Mouse (Mus musculus): Measurements from ENCODE around the gene Cpsf7.
A peak's percentile ranks its signal among the peaks of the same experiment; 100 is the strongest.

The Cpsf7 gene

DNA sequence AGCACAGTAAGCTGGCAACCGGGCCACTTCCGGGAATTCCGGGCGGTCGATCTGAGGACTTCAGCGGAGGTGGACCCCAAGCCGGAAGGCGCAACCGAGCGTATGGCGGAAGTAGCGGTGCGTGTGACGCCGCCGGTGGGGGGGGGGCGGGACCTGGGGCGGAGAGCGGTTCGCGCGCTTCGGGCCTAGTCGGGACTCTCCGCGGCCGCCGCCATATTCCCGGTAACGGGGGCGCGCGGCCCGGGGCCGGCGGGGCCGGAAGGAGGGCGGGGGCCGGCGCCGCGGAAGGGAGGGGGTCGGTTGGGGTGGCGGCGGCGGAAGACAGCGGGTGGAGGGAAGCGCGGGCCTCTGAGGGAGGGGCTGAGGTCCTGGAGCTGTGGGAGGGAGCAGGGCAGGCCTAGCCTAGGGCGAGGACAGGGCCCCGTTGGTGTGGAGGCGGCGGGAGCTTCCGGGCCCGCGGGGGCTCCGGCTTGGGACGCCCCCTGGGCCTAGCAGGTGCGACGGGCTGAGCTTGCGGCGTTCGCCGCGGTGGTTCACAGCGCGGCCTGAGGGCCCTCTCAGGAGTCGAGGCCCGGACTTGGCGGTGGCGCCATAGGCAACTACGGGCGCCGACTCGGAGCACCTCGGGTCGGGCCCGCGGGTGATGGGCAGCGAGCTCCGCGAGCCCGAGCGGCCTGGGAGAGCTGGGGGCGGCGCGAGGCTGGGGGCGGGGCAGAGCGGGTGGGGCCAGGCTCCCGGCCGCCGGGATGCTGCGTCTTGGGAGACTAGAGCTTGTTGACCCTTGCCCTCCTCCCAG is at the start of gene Cpsf7:
Gene Cpsf7, plus strand, starts transcription at position 161 of the 796 bp plus-strand sequence.
- peak; percentile 95 for DNase-seq (ENCODE audit: low read depth, low spot score)

DNA sequence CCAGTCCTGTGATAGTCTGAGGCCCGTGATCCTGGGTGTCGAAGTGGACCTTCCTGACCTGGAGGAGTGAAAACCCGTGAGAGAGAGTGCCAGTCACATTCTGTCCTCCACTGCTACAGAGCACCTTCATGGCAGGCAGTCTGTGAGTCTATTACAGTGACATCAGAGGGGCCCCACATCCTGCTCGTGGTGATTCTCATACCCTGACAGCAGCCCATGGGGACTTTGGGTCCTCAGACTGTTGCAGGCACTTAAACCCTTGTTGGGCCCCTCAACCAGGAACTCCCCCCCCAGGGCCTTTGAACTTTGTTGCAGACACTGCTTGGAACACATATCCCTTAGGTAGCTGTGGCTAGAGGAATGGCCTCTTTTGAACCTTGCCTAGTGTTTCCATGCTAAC is 45.5 kb upstream of the Cpsf7 start:
- no peak for DNase-seq (ENCODE audit: low read depth, low spot score)

DNA sequence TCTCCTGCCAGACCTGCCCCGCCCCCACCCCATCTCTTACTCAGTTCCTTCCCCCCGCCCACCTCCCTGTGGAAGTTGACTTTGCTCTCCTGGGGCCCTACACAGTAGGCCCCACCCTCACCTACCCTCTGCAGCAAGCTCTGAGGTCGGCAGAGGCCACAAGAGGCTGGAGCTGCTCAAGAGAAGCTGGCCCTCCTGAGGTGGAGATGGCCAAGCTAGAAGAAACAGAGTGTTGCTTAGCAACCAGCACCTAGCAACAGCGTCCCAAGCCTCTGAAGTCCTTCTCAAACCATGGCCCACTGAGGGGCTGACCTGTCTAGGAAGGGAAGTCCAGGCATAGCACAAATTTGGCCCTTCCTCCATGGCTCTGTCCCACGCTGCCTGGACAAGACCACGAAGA is 42.4 kb upstream of the Cpsf7 start, which contains the start of gene Ppp1r32:
Gene Ppp1r32, minus strand, starts transcription at position 226 of the 400 bp plus-strand sequence.
- no peak for DNase-seq (ENCODE audit: low read depth, low spot score)

- DNase-seq (ENCODE audit: low read depth, low spot score): peak; percentile 68
Observed at GRCm38 (mm10) chr19:10486264-10486738, 38.8 kb upstream of the Cpsf7 start.

DNA sequence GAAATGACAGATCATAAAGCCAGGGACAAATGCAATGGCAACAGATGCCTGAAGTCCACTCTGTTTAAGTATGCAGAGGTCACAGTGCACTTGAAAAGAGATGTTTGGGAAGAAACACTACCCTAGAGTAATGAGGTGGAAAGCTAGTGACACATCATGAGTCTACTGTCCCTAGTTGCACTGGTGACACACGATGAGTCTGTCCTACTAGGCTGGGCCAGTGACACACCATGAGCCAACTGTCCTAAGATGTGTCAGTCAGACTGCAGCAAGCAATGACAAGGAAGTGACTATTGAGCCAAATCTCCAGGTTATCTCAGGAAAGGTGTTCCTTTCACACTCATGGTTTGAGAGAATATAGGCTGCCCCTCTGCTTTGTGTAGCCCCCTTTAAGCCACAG is 29.4 kb upstream of the Cpsf7 start:
- DNase-seq (ENCODE audit: low read depth, low spot score): no peak

DNA sequence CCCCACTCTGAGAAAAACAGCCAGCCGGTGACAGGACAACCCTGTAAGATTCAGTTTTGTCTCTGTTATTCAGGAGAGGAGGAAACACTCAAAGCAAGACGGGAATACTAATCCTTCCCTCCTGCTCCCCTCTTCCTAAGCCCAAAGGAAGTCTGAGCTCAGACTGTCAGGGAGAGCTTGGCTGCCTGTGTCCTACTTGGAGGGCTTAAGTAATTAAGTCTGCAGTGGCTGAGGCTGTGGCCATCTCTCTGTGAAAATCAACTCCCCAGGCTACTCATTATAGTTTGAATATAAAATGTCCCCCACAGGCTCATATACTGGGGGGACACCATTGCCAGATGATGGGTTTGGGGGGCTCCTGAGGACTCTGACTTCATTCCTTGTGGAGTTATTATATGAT is 28.1 kb upstream of the Cpsf7 start:
- DNase-seq (ENCODE audit: low read depth, low spot score): no peak

- DNase-seq (ENCODE audit: low read depth, low spot score): no peak
Observed at GRCm38 (mm10) chr19:10497512-10498160, 27.4 kb upstream of the Cpsf7 start.

- no peak for DNase-seq (ENCODE audit: low read depth, low spot score)
Observed at GRCm38 (mm10) chr19:10500581-10500980, 24.5 kb upstream of the Cpsf7 start.

GRCm38 (mm10) chr19:10502571-10502970 is 22.5 kb upstream of the Cpsf7 start:
- peak; percentile 72 for DNase-seq (ENCODE audit: low read depth, low spot score)

GRCm38 (mm10) chr19:10510759-10511330 is 14.2 kb upstream of the Cpsf7 start:
- DNase-seq (ENCODE audit: low read depth, low spot score): no peak

- DNase-seq (ENCODE audit: low read depth, low spot score): peak; percentile 56
Observed at GRCm38 (mm10) chr19:10520355-10520754, 4.7 kb upstream of the Cpsf7 start.

GRCm38 (mm10) chr19:10521926-10522325 is 3.1 kb upstream of the Cpsf7 start:
- no peak for DNase-seq (ENCODE audit: low read depth, low spot score)

- DNase-seq (ENCODE audit: low read depth, low spot score): no peak
Observed at GRCm38 (mm10) chr19:10523483-10524080, 1.5 kb upstream of the Cpsf7 start.

DNA sequence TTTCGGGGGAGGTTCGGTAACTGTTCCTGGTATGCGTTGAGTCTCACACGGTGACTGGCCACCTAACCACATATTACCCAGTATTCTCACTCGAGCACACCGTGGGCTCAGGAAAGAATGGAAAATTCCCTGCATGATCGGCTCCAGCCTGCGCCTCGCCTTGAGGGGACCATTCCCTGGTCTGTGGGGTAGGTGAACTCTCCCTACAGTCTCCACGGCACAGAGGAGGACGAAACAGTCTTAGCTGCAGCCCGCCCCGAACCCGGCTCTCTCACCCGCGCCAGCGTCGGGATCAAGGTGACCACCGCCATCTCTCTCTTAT is 321 bp upstream of the Cpsf7 start:
- DNase-seq (ENCODE audit: low read depth, low spot score): no peak

GRCm38 (mm10) chr19:10525910-10526309 is 844 bp downstream of the Cpsf7 start, which contains the start of gene Sdhaf2:
TSS of gene Sdhaf2 (minus strand) at chr19:10526142.
- DNase-seq (ENCODE audit: low read depth, low spot score): peak; percentile 78

- DNase-seq (ENCODE audit: low read depth, low spot score): peak; percentile 41
Observed at GRCm38 (mm10) chr19:10530082-10530481, 5.0 kb downstream of the Cpsf7 start.

DNA sequence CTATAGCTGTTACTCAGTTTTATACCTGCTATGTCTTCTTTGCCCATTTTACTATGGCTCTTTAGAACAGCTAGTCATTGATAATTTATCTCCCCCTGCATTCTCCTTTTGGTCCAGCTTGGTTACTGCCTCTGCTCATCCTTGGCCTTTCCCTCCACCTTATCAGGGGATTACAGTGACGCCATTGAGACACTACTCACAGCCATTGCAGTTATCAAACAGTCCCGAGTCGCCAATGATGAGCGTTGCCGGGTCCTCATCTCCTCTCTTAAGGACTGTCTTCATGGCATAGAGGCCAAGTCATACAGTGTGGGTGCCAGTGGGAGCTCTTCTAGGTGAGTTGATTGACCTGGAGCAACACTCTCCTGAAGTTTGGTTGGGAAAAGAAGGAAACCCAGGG is 14.4 kb downstream of the Cpsf7 start:
- DNase-seq (ENCODE audit: low read depth, low spot score): no peak

- DNase-seq (ENCODE audit: low read depth, low spot score): peak; percentile 90
Observed at GRCm38 (mm10) chr19:10555624-10556510, 30.8 kb downstream of the Cpsf7 start, which contains the start of gene Tmem216. TSS of gene Tmem216 (minus strand) at chr19:10556238.

GRCm38 (mm10) chr19:10557001-10557400 is 31.9 kb downstream of the Cpsf7 start:
- no peak for DNase-seq (ENCODE audit: low read depth, low spot score)

DNA sequence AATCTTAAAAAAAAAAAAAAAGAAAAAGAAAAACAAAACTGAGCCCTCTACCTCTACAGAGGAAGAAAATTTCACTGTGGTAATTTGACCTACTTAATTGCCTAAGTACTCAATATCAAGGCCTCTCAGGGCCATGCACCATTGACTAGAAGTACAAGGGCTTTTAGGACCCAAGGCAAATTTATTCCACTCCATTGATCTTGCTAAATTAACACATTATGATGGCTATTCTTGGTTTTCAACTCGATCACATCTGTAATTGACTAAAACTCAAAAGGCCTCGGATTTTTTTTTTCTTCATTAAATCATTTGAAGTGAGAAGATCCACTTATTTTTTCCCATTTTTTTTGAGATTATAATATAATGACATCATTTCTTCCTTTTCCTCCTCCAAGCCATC is 32.4 kb downstream of the Cpsf7 start:
- DNase-seq (ENCODE audit: low read depth, low spot score): no peak

DNA sequence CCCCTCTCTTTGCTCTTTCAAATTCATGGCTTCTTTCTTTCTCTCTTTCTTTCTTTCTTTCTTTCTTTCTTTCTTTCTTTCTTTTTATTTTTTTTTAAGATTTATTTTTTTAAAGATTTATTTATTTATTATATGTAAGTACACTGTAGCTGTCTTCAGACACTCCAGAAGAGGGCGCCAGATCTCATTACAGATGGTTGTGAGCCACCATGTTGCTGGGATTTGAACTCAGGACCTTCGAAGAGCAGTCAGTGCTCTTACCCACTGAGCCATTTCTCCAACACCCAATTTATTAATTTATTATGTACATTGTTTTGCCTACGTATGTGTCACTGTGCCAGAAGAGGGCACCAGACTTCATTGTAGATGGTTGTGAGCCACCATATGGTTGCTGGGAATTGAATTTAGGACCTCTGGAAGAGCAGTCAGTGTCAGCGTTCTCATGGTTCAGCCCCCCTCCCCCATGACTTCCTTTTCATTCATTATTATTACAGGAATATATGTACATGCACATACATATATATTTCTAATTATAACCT is 32.8 kb downstream of the Cpsf7 start:
- DNase-seq (ENCODE audit: low read depth, low spot score): peak; percentile 27
